Mouse (Mus musculus) heart, embryonic 12.5 days (tissue): ENCODE results near the gene Tcp11l2. TPM values are rescaled to one million over a fixed set of nuclear protein-coding genes. Genes with fewer than 3 reads are reported as not detected.

Experiments used
- ATAC-seq: fragments of 200-750 bp; cut with Nextera tagmentation; 2 replicates; pipeline ENCODE4 v1.8.0; 2017; ENCODE audit warnings: moderate TSS enrichment, moderate library complexity; ENCODE audit not compliant: insufficient number of reproducible peaks, low FRiP score
- H3K27ac ChIP-seq: fragments of 300-500 bp; sonication (generic); 2 replicates; pipeline ENCODE4 v1.5.1; 2016; ENCODE audit warnings: mild to moderate bottlenecking, moderate library complexity; ENCODE audit not compliant: poor library complexity, severe bottlenecking
- H3K27me3 ChIP-seq: fragments of 300-500 bp; sonication (generic); replicated peaks from 2 replicates; pipeline ENCODE4 v1.6.1; 2016; ENCODE audit warnings: mild to moderate bottlenecking, moderate library complexity
- H3K36me3 ChIP-seq: fragments of 300-500 bp; sonication (generic); 2 replicates; pipeline ENCODE4 v1.6.1; 2016; ENCODE audit warnings: mild to moderate bottlenecking, moderate library complexity
- H3K4me1 ChIP-seq: fragments of 300-500 bp; sonication (generic); replicated peaks from 2 replicates; pipeline ENCODE4 v1.6.1; 2016; ENCODE audit warnings: mild to moderate bottlenecking
- H3K4me2 ChIP-seq: fragments of 300-500 bp; sonication (generic); 2 replicates; pipeline ENCODE4 v1.6.1; 2016; ENCODE audit warnings: mild to moderate bottlenecking, moderate library complexity
- H3K4me3 ChIP-seq: fragments of 300-500 bp; sonication (generic); 2 replicates; pipeline ENCODE4 v1.5.1; 2016; ENCODE audit warnings: mild to moderate bottlenecking
- H3K9ac ChIP-seq: fragments of 300-500 bp; sonication (generic); 2 replicates; pipeline ENCODE4 v1.6.1; 2016; ENCODE audit warnings: mild to moderate bottlenecking, moderate library complexity
- H3K9me3 ChIP-seq: fragments of 300-500 bp; sonication (generic); replicated peaks from 2 replicates; pipeline ENCODE4 v1.6.1; 2016; ENCODE audit warnings: mild to moderate bottlenecking, moderate library complexity
- WGBS: fragments of 180-500 bp; shearing (Covaris S2); methylation state at CpG from one replicate; pipeline ENCODE4 v1.1.7; 2016; 5-methylcytosine and 5-hydroxymethylcytosine counted together
- polyA plus RNA-seq: library from polyadenylated mRNA; unstranded; fragments of >200 nt; fragmentation: Nextera tagmentation; extraction: Ambion mirVana; gene quantifications from 2 replicates; pipeline ENCODE4 v1.2.1, GENCODE M21; 2016

Gene Tcp11l2
- polyA plus RNA-seq, 1 experiment from 2014 or later, result 29.1 TPM

DNA sequence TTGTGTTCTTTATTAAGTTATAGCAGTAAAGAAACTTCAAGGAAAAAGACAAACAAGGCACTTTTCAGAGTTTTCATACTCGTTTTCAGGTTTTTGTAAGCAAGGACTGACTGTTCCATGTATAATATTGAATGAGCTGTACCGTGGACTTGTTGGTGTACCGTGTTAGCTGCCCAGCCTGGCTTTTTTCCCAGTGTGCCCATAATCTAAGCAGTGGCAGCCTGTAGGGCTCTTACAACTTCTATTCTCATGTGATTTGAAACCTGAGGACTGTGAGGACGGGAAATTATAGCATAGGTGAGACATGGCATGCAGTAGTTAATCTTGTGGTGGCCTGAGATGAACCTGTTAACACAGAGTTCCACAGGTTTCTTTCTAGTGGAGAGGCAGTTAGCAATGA is 62.0 kb downstream of the Tcp11l2 start:
- Histone ChIP-seq H3K9ac (no peak overlapping the region), H3K27me3 (no peaks in the 10 kb centered on the region), H3K9me3 (no peaks in the 10 kb centered on the region), H3K27ac (no peak overlapping the region), H3K36me3 (peaks cover 66% of the 10 kb centered on the region), H3K4me2 (no peak overlapping the region), H3K4me3 (no peak overlapping the region), H3K4me1 (no peaks in the 10 kb centered on the region)
- no peak for ATAC-seq
- 87% methylated on average over 4 of the region's 4 CpGs for WGBS

DNA sequence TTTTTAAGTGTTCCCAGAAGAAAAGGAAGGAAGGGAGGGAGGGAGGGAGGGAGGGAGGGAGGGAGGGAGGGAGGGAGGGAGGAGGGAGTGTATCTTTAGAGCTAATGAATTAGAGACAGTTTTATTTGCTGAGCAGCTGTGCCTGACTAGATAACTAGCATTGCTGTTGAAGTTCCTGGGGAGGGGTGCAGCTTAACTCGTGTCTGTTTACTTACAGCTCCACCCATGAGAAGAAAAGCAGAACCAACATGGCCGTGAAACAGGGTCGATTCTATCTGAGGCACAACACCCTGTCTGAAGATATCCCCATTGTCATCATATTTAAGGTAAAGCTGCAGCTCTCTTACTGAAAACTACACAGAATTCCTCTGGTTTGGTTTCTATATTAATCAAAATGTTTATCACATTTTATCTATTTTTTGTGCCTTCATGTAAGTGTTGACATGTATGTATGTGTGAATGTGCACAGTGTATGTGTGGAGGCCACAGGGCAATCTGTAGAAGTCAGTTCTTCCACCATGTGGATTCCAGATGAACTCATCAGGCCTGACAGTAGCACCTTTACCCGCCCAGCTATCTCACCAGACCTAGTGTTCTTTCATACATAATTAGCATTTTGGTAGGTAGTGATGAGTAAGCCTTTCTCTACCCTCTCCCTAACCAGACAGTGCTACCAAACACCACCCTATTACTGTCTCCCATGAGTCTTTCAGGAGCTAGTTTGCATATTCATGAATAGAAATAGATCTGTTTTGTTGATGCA is 63.3 kb downstream of the Tcp11l2 start:
- no peaks in the 10 kb centered on the region for H3K9me3 ChIP-seq
- H3K4me2 ChIP-seq, result no peak overlapping the region
- H3K9ac ChIP-seq, result no peak overlapping the region
- H3K4me1 ChIP-seq, result no peaks in the 10 kb centered on the region
- peaks cover 57% of the 10 kb centered on the region for H3K36me3 ChIP-seq
- no peak overlapping the region for H3K27ac ChIP-seq
- H3K27me3 ChIP-seq, result no peaks in the 10 kb centered on the region
- no peak for ATAC-seq
- WGBS, result 60% methylated on average over 4 of the region's 4 CpGs
- no peak overlapping the region for H3K4me3 ChIP-seq

DNA sequence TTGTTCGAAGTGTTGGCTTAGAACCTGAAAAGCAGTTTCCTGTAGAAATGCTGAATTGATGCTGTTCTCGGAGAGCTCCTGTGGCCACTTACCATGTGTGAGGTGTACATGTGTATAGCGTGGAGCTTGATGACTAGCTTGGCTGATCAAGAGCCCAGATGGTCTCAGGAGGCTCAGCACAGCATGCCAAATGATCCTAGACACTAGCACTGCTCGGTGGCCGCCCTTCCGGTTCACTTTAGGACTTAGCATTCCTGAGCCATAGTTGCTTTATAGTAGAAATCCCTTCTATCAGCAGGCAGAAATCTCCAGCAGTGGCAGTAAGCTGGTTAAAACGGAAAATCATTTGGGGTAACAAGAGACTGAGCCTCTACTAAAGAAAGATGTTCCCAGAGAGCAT is 64.4 kb downstream of the Tcp11l2 start:
- H3K27me3 ChIP-seq, result no peaks in the 10 kb centered on the region
- H3K9me3 ChIP-seq, result no peaks in the 10 kb centered on the region
- no peak overlapping the region for H3K4me3 ChIP-seq
- H3K4me1 ChIP-seq, result no peaks in the 10 kb centered on the region
- H3K4me2 ChIP-seq, result no peak overlapping the region
- ATAC-seq, result no peak
- 89% methylated on average over 7 of the region's 7 CpGs for WGBS
- no peak overlapping the region for H3K9ac ChIP-seq
- H3K36me3 ChIP-seq, result peaks cover 52% of the 10 kb centered on the region
- no peak overlapping the region for H3K27ac ChIP-seq

DNA sequence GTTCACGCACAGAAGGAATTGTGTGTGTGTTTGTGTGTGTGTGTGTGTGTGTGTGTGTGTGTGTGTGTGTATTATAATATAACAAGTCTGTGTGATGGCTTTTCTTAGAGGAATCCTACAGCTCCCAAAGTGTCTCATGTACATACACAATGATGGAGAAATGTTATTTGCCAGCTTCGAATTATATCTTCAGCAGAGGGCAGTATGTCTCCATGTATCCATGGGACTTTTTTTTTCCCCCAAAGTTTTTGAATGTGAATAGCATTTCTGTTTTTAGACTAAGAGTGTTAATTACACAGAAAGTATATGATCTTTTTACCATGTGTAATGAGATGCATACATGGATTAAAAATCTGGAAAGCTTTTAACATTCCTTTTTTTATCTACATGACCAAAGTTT is 65.2 kb downstream of the Tcp11l2 start:
- no peak overlapping the region for H3K4me3 ChIP-seq
- 86% methylated on average over 2 of the region's 2 CpGs for WGBS
- no peak overlapping the region for H3K4me2 ChIP-seq
- no peak for ATAC-seq
- H3K9me3 ChIP-seq, result no peaks in the 10 kb centered on the region
- H3K27me3 ChIP-seq, result no peaks in the 10 kb centered on the region
- H3K27ac ChIP-seq, result no peak overlapping the region
- peaks cover 49% of the 10 kb centered on the region for H3K36me3 ChIP-seq
- no peaks in the 10 kb centered on the region for H3K4me1 ChIP-seq
- no peak overlapping the region for H3K9ac ChIP-seq

DNA sequence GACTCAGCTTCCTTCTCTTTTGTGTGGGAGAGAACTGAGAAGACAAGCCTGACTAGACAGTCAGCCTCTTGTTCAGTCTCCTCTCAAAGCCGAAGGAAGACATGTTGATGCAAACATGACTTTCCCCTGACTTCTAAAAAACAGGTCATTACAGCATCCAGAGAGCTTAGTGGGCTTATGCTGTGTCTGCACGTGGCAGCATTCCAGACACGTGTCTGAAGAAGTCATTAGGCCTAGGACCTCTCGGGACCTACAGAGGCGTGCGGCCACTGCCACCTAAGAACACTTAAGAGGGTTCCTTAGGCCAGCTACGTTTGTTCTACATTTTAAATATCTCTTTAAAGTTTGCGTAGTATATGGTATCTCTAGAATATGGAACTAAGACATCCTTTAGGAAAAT is 69.5 kb downstream of the Tcp11l2 start:
- peaks cover 30% of the 10 kb centered on the region for H3K36me3 ChIP-seq
- 83% methylated on average over 8 of the region's 8 CpGs for WGBS
- H3K27ac ChIP-seq, result no peak overlapping the region
- no peaks in the 10 kb centered on the region for H3K9me3 ChIP-seq
- no peaks in the 10 kb centered on the region for H3K4me1 ChIP-seq
- H3K4me3 ChIP-seq, result no peak overlapping the region
- no peak for ATAC-seq
- no peak overlapping the region for H3K9ac ChIP-seq
- no peaks in the 10 kb centered on the region for H3K27me3 ChIP-seq
- no peak overlapping the region for H3K4me2 ChIP-seq

DNA sequence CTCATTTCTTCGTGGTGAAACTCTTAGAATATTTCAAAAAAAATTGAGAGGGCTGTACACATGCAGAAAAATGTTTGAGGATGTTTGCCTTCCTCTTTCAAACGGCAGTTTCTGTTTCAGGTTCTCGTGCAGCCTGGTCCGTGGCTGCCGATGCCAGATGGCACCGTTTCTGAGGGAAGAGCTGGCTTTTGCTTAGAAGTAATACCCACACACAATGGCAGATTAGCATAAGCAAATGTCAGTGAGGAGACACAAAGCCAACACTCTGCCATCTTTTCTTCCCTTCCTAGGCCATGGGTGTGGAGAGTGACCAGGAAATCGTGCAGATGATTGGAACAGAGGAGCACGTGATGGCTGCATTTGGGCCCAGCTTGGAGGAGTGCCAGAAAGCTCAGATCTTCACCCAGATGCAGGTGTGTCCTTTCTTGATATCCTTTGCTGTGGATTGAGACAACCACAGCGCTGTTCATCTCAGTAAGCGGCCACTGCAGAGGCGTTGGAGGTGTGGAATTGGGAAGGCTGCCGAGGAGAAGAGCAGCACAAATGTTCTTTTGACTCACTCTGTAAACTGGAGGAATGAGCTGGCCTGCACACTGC is 70.2 kb downstream of the Tcp11l2 start:
- no peak overlapping the region for H3K9ac ChIP-seq
- no peaks in the 10 kb centered on the region for H3K9me3 ChIP-seq
- peaks cover 31% of the 10 kb centered on the region for H3K36me3 ChIP-seq
- no peaks in the 10 kb centered on the region for H3K4me1 ChIP-seq
- H3K4me3 ChIP-seq, result no peak overlapping the region
- no peak overlapping the region for H3K27ac ChIP-seq
- no peak for ATAC-seq
- WGBS, result 84% methylated on average over 12 of the region's 12 CpGs
- no peaks in the 10 kb centered on the region for H3K27me3 ChIP-seq
- no peak overlapping the region for H3K4me2 ChIP-seq

DNA sequence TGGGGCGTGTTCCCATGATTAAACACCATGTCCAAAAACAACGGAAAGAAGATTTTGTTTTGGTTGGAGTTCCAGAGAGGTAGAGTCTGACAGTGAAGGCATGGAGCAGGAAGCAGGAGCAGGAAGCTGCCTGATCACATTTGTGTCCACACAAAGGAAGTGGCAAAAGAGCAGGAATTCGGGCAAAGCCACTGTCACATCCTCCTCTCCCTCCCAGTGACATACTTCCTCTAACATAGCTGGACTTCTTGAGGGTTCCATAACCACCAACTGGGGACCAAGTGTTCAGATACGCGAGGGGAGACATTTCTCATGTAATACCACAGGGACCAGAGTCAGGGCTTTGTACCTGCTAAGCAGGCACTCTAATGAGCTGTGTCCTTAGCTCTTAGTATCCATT is 70.8 kb downstream of the Tcp11l2 start:
- H3K4me3 ChIP-seq, result no peak overlapping the region
- 72% methylated on average over 5 of the region's 5 CpGs for WGBS
- no peaks in the 10 kb centered on the region for H3K4me1 ChIP-seq
- peaks cover 34% of the 10 kb centered on the region for H3K36me3 ChIP-seq
- no peaks in the 10 kb centered on the region for H3K27me3 ChIP-seq
- no peak overlapping the region for H3K9ac ChIP-seq
- no peaks in the 10 kb centered on the region for H3K9me3 ChIP-seq
- ATAC-seq, result no peak
- H3K4me2 ChIP-seq, result no peak overlapping the region
- H3K27ac ChIP-seq, result no peak overlapping the region

DNA sequence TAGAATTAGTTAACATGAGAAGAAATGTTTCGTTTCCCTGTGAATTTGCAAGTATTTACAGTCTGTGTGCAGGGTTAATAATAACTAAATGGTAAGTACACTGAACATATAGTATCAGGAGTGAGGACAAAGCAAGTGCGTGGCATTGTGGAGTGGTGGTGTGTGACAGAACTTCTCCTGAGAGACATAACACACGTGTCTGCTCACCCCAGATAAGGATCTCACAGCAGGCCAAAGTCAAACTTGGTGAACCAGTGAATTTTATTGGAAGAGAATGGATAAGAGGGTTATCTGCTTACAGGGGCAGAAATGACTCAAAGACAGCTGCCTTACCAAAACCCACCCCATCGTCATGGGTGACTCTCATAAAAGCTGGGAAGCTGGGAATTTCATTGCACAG is 72.5 kb downstream of the Tcp11l2 start:
- no peak overlapping the region for H3K27ac ChIP-seq
- no peaks in the 10 kb centered on the region for H3K27me3 ChIP-seq
- H3K4me1 ChIP-seq, result no peaks in the 10 kb centered on the region
- H3K9ac ChIP-seq, result no peak overlapping the region
- no peaks in the 10 kb centered on the region for H3K9me3 ChIP-seq
- no peak overlapping the region for H3K4me3 ChIP-seq
- peaks cover 38% of the 10 kb centered on the region for H3K36me3 ChIP-seq
- ATAC-seq, result no peak
- WGBS, result 78% methylated on average over 4 of the region's 4 CpGs
- no peak overlapping the region for H3K4me2 ChIP-seq

DNA sequence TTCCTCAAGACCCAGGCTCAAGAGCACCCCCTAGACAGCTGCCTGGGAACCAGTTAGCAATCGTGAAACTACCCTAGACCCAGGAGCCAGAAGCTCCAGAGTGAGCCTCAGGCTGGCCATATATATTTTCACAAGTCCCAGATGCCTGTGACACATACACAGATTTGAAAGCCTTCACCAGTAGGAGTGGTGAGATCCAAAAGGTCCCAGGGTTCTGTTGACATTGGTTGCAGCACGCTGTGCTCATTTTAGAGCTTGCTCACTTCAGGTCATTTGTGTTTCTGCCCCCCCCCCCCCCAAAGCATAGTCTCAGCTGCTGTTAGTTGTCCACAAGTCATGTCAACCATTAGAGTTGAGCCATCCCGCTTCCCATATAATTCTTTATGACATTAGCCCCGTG is 77.6 kb downstream of the Tcp11l2 start:
- Histone ChIP-seq H3K9ac (no peak overlapping the region), H3K27ac (no peak overlapping the region), H3K9me3 (no peaks in the 10 kb centered on the region), H3K4me2 (no peak overlapping the region), H3K36me3 (peaks cover 22% of the 10 kb centered on the region), H3K4me3 (no peak overlapping the region), H3K4me1 (peaks cover 17% of the 10 kb centered on the region), H3K27me3 (no peaks in the 10 kb centered on the region)
- WGBS, result 84% methylated on average over 4 of the region's 4 CpGs
- ATAC-seq, result no peak

DNA sequence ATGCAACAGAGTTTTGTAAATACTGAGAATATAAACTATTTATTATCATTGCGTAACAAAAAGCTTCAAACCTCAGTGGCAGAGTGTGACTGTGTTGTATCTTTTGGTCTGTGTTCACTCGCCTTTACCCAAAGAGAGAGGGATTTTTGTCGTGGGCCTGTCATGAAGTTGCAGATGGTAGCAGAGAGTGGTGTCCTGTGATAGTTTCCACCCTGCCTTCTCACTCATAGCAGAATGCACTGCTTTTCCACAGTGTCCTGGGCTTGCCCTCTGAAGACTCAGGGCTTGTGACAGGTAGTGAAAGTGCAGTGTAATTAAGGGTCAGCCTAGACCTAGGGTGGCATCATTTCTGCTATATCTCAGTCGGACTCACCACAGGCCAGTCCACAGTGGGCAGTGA is 78.3 kb downstream of the Tcp11l2 start:
- H3K4me1 ChIP-seq, result peaks cover 17% of the 10 kb centered on the region
- H3K9ac ChIP-seq, result 0 out of 2 replicates have a peak overlapping the region, but pooled peaks have one; percentile 2
- H3K27me3 ChIP-seq, result no peaks in the 10 kb centered on the region
- WGBS, result 89% methylated on average over 4 of the region's 4 CpGs
- no peak for ATAC-seq
- peaks cover 20% of the 10 kb centered on the region for H3K36me3 ChIP-seq
- H3K4me3 ChIP-seq, result no peak overlapping the region
- H3K9me3 ChIP-seq, result no peaks in the 10 kb centered on the region
- no peak overlapping the region for H3K4me2 ChIP-seq
- H3K27ac ChIP-seq, result no peak overlapping the region

DNA sequence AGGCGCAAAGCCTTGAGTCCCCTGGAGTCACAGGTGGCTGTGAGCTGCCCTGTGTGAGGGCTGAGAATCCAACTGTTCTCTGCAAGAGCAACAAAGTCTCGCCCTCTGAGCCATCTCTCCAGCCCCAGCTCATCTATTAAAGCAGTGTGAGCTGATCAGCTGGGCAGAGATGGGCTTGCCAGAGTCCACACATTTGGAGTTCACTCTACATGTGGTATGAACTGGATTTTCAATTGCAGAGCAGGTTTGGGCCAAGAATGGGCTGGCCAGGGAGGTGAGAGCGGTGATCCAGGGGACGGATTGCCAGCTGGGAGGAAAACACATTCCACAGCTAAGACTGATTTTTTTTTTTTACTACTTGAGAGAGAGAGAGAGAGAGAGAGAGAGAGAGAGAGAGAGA is 80.2 kb downstream of the Tcp11l2 start:
- H3K36me3 ChIP-seq, result peaks cover 26% of the 10 kb centered on the region
- peaks cover 17% of the 10 kb centered on the region for H3K4me1 ChIP-seq
- ATAC-seq, result no peak
- H3K27me3 ChIP-seq, result no peaks in the 10 kb centered on the region
- H3K27ac ChIP-seq, result no peak overlapping the region
- no peaks in the 10 kb centered on the region; the same call in 1 of the 2 replicates for H3K9me3 ChIP-seq
- H3K9ac ChIP-seq, result no peak overlapping the region
- H3K4me2 ChIP-seq, result no peak overlapping the region
- 82% methylated on average over 4 of the region's 4 CpGs for WGBS
- no peak overlapping the region for H3K4me3 ChIP-seq
